Mouse (Mus musculus) naive thymus-derived CD4-positive, alpha-beta T cell, adult 2 months (primary cell): ENCODE measurements around the gene Ntpcr.

ENCODE experiments used
- DNase-seq: peaks from one replicate; pipeline ENCODE4 v3.0.0-alpha.2; 2011; ENCODE audit warnings: low read depth

Gene Ntpcr

GRCm38 (mm10) chr8:125729746-125730145, at the start of gene Ntpcr:
Gene Ntpcr, plus strand, starts transcription at chr8:125729963.
- no peak for DNase-seq

GRCm38 (mm10) chr8:125680851-125681408, 48.8 kb upstream of the Ntpcr start:
- DNase-seq: peak; percentile 38

GRCm38 (mm10) chr8:125685216-125685760, 44.5 kb upstream of the Ntpcr start:
- DNase-seq: no peak

GRCm38 (mm10) chr8:125686221-125686865, 43.4 kb upstream of the Ntpcr start:
- no peak for DNase-seq

GRCm38 (mm10) chr8:125690166-125690915, 39.4 kb upstream of the Ntpcr start:
- DNase-seq: no peak

- no peak for DNase-seq
Measured at GRCm38 (mm10) chr8:125690961-125691360, 38.8 kb upstream of the Ntpcr start.

- no peak for DNase-seq
Measured at GRCm38 (mm10) chr8:125692447-125692846, 37.3 kb upstream of the Ntpcr start.

- DNase-seq: no peak
Measured at GRCm38 (mm10) chr8:125693197-125693596, 36.6 kb upstream of the Ntpcr start.

- no peak for DNase-seq
Measured at GRCm38 (mm10) chr8:125695951-125696350, 33.8 kb upstream of the Ntpcr start.

- DNase-seq: no peak
Measured at GRCm38 (mm10) chr8:125699391-125700025, 30.3 kb upstream of the Ntpcr start.

GRCm38 (mm10) chr8:125700407-125700806, 29.4 kb upstream of the Ntpcr start:
- DNase-seq: no peak

- no peak for DNase-seq
Measured at GRCm38 (mm10) chr8:125702868-125703473, 26.8 kb upstream of the Ntpcr start.

GRCm38 (mm10) chr8:125704434-125704833, 25.3 kb upstream of the Ntpcr start:
- no peak for DNase-seq

- DNase-seq: no peak
Measured at GRCm38 (mm10) chr8:125705816-125706215, 23.9 kb upstream of the Ntpcr start.

GRCm38 (mm10) chr8:125709171-125709570, 20.6 kb upstream of the Ntpcr start:
- DNase-seq: no peak

- DNase-seq: no peak
Measured at GRCm38 (mm10) chr8:125711514-125711913, 18.2 kb upstream of the Ntpcr start.

- DNase-seq: no peak
Measured at GRCm38 (mm10) chr8:125716211-125716610, 13.6 kb upstream of the Ntpcr start.

- no peak for DNase-seq
Measured at GRCm38 (mm10) chr8:125716613-125717012, 13.2 kb upstream of the Ntpcr start.

- peak; percentile 64 for DNase-seq
Measured at GRCm38 (mm10) chr8:125718914-125719313, 10.8 kb upstream of the Ntpcr start.

GRCm38 (mm10) chr8:125722675-125723074, 7.1 kb upstream of the Ntpcr start:
- no peak for DNase-seq

- DNase-seq: no peak
Measured at GRCm38 (mm10) chr8:125723437-125723836, 6.3 kb upstream of the Ntpcr start.
